Mouse (Mus musculus) erythroblast, embryonic 14.5 days (primary cell): ENCODE data around the gene Sf3a1.

ENCODE experiments used
- GATA1 ChIP-seq: IDR thresholded peaks from 2 replicates; pipeline ENCODE4 v1.6.1; 2012; ENCODE audit warnings: low read length, inconsistent platforms, mixed read lengths
- TAL1 ChIP-seq: IDR thresholded peaks from 3 replicates; pipeline ENCODE4 v1.6.1; 2012; ENCODE audit warnings: low read length, inconsistent platforms, mixed read lengths

DNA sequence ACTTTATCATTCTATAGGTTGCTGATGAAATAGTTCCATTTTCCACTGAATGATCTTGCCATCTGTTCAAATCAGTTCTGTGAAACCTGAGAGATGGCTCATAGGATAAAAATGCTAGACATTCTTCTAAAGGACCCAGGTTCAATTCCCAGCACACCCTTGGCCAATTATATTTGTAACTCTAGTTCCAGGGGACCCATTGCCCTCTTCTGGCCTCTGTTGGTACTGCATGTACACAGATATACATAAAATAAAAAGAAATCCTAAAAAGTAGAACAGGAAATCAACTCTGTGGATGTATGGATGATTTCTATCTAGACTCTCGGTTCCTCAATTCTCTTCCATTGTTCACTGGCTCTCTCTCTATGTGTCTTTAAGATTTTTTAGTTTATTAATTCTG is 33.1 kb upstream of the Sf3a1 start:
- no peak for TF ChIP-seq TAL1
- TF ChIP-seq GATA1: no peak
